ENCODE assay signal across 8 mouse cellular contexts in genomic region chr5:107723541-107724511, GRCm38 (mm10). TPM values are rescaled to one million over a fixed set of nuclear protein-coding genes. Genes with fewer than 3 reads are reported as not detected.
DNase-seq lines count a peak whose midpoint lies in the region; ATAC-seq and TF ChIP-seq lines count a peak whose summit lies in the region.

No protein-coding gene starts in this region.

- peaks cover 100% of the 10 kb centered on the region for H3K27me3 ChIP-seq in forebrain, embryonic 10.5 days (ENCODE audit: poor library complexity, severe bottlenecking)
- peaks cover 81% of the 10 kb centered on the region for H3K27me3 ChIP-seq in lung, embryonic 16.5 days (ENCODE audit: control insufficient read depth, insufficient read depth, low read depth, low read length)
- no peaks in the 10 kb centered on the region; the same call in 1 of the 2 replicates for H3K27me3 ChIP-seq in splenic B cell, adult 2 months (ENCODE audit: control insufficient read depth, insufficient read depth, low read length, poor library complexity, severe bottlenecking)

- TF ChIP-seq CTCF in left cerebral cortex, adult 2 months (IDR thresholded peaks at IDR 0.05), result no peak

- H3K9me3 ChIP-seq in forebrain, embryonic 10.5 days, result no peaks in the 10 kb centered on the region
- no peaks in the 10 kb centered on the region for H3K9me3 ChIP-seq in lung, embryonic 16.5 days (ENCODE audit: control insufficient read depth, low read length)

- WGBS in forebrain, embryonic 10.5 days, result under 1% methylated on average over 49 of the region's 49 CpGs
- WGBS in lung, embryonic 16.5 days, result 2% methylated on average over 49 of the region's 49 CpGs

- H3K36me3 ChIP-seq in forebrain, embryonic 10.5 days (replicated peaks), result no peaks in the 10 kb centered on the region
- H3K36me3 ChIP-seq in lung, embryonic 16.5 days (ENCODE audit: control insufficient read depth, insufficient read depth, low read length), result no peaks in the 10 kb centered on the region
- H3K36me3 ChIP-seq in splenic B cell, adult 2 months (ENCODE audit: control insufficient read depth, insufficient read depth, low read length, poor library complexity, severe bottlenecking), result no peaks in the 10 kb centered on the region

- intact Hi-C loops in left cerebral cortex, adult 2 months (cut with DNase I), result loop anchor here (5.0 kb wide), 1 partner anchor 1257 kb away; no protein-coding TSS in a partner anchor

- peak overlapping the region; percentile 41 for H3K4me3 ChIP-seq in forebrain, embryonic 10.5 days
- peak overlapping the region; percentile 41 for H3K4me3 ChIP-seq in lung, embryonic 16.5 days (ENCODE audit: low read length)
- H3K4me3 ChIP-seq in left cerebral cortex, adult 2 months, result no peak overlapping the region

- H3K27ac ChIP-seq in forebrain, embryonic 10.5 days, result no peak overlapping the region
- H3K27ac ChIP-seq in lung, embryonic 16.5 days (ENCODE audit: low read length), result no peak overlapping the region
- H3K27ac ChIP-seq in left cerebral cortex, adult 2 months, result no peak overlapping the region

- peak; percentile 19 for DNase-seq in adrenal gland, adult 2 months
- no peak for DNase-seq in adrenal gland, postnatal 4 days (ENCODE audit: low spot score in 2 of 2)
- peak; percentile 65 for DNase-seq in CD4-positive, CD25-positive, alpha-beta regulatory T cell, adult 2 months (ENCODE audit: low read depth, low spot score)
- peak; percentile 37 for DNase-seq in forebrain, embryonic 10.5 days (ENCODE audit: extremely low spot score, low spot score)
- DNase-seq in splenic B cell, adult 2 months (ENCODE audit: low read depth, low spot score), result peak; percentile 58
- DNase-seq in left cerebral cortex, adult 2 months (ENCODE audit: extremely low spot score in 1 of 2, low spot score in 2 of 2), result no peak

- peak; percentile 12 for ATAC-seq in inflammation-experienced regulatory T-cells, adult 6 months
- ATAC-seq in lung, embryonic 16.5 days (ENCODE audit: low read depth), result peak; percentile 24; the same call in 1 of the 2 replicates

- H3K4me1 ChIP-seq in forebrain, embryonic 10.5 days, result peaks cover 55% of the 10 kb centered on the region
- peaks cover 57% of the 10 kb centered on the region for H3K4me1 ChIP-seq in lung, embryonic 16.5 days (replicated peaks; ENCODE audit: control insufficient read depth, insufficient read depth, low read length)

- H3K9ac ChIP-seq in lung, embryonic 16.5 days (ENCODE audit: low read length), result no peak overlapping the region

- H3K4me2 ChIP-seq in lung, embryonic 16.5 days (ENCODE audit: low read depth, low read length), result peak overlapping the region; percentile 50

RNA-seq across cellular contexts. Expression of gene Gfi1, which starts 2.0 kb away (rescaled TPM):
- total RNA-seq in adrenal gland, adult 2 months (2021), result under 1 TPM in 1 of 2 experiments, not detected in 1; 0.31 TPM
- 0.09 and 0.66 TPM in 2 replicates for polyA plus RNA-seq in adrenal gland, adult 2 months (2012; rRNA removed)
- total RNA-seq in adrenal gland, postnatal 4 days (2021), result under 1 TPM; 0.59 to 0.62 TPM
- not detected in 2 replicates for polyA plus RNA-seq in forebrain, embryonic 10.5 days (2016; fragmentation: Nextera tagmentation; extraction: Ambion mirVana)
- 1 to 10 TPM; 2.0 to 7.4 (median 5.5) TPM for polyA plus RNA-seq in inflammation-experienced regulatory T-cells, adult 6 months (2017; shearing (Covaris generic))
- 0.31 and 0.45 TPM in 2 replicates for polyA plus RNA-seq in lung, embryonic 16.5 days (2015; fragmentation: Nextera tagmentation; extraction: Ambion mirVana)
- total RNA-seq in left cerebral cortex, adult 2 months (2021), result not detected

Comparison
In these comparisons a context has a peak if more than half of its experiments do, and no peak if none do; other contexts are left out.
1. DNase-seq: peak in adrenal gland, adult 2 months (single experiment), CD4-positive, CD25-positive, alpha-beta regulatory T cell, adult 2 months (single experiment), forebrain, embryonic 10.5 days (single experiment) and splenic B cell, adult 2 months (single experiment); none in adrenal gland, postnatal 4 days (0 of 2) and left cerebral cortex, adult 2 months (0 of 2).